Mouse (Mus musculus) megakaryocyte-erythroid progenitor cell, adult 5-6 weeks (primary cell): ENCODE measurements around the gene Gm9508. TPM values are rescaled to one million over a fixed set of nuclear protein-coding genes. Genes with fewer than 3 reads are reported as not detected.

Experiments
- ATAC-seq: replicated peaks from 2 replicates; pipeline ENCODE4 v1.8.0; 2016; ENCODE audit warnings: mild to moderate bottlenecking, inconsistent platforms; ENCODE audit not compliant: severe bottlenecking, poor library complexity, low FRiP score, low TSS enrichment
- total RNA-seq, 2 experiments: library from RNA; stranded (forward) in 1 of 2; stranded (reverse) in 1 of 2; fragments of 200-1000, 215-1000 nt in 1 of 2; fragments of >200 nt in 1 of 2; fragmentation: Nextera tagmentation in 1 of 2; gene quantifications; 2 replicates each; pipeline ENCODE4 v1.2.3; 2014 to 2017

The Gm9508 gene
- total RNA-seq, 2 experiments from 2014 or later, result not detected

DNA sequence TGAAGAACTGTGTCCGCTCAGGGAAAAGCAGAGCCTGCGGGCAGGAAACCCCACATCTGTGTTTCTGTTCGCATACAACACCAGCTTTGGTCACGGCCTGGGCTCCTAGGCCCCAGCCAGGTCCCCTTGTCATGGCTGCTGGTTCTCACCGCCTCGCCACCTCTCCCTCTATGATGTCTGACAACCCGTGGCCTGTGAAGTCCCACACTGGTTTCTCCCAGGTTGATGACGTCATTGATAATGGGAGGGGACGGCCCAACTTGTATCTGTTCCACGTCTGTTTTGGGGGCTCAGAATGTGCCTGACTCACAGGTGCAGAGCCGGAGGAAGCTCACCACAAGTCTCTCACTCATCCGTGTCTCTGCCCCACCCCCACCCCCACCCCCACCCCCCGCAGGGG is 23.3 kb downstream of the Gm9508 start:
- ATAC-seq, result no peak

DNA sequence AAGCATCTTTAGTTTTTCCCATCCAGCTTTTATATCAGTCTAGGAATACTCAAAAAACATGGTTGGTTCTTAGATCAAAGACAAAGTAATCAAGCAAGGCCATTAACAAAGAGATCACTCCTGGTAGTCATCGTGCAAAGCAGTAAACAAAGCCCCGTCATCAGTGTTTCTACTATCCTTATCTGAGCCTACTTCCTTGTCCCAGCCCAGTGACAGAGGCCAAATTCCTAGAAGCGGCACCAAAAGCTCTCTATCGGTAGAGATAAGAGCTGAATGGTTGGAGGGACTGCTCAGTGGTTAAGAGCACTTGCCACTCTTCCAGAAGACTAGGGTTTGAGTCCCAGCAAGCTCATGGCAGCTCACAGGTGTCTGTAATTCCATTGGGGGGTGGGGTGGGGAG is 25.5 kb downstream of the Gm9508 start:
- ATAC-seq, result peak; percentile 80

DNA sequence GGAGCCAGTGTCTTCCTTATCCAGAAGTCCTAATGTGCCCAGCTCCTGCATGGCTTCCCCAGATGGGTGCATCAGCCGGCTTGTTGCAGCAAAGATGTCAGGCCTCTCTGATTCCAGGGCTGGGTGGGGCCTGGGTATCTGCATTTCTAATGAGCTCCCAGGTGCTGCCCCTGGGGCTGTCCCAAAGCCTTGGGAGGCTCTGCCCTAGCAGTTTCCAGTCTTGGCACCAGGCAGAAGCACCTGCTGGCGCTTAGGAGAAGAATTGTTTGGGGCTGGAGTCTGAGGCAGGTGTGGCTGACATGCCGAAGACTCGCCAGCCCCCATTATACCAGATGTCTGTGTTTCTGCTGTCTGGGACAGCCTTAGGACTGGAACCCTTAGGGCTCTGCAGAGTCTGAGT is 26.3 kb downstream of the Gm9508 start:
- ATAC-seq, result no peak

DNA sequence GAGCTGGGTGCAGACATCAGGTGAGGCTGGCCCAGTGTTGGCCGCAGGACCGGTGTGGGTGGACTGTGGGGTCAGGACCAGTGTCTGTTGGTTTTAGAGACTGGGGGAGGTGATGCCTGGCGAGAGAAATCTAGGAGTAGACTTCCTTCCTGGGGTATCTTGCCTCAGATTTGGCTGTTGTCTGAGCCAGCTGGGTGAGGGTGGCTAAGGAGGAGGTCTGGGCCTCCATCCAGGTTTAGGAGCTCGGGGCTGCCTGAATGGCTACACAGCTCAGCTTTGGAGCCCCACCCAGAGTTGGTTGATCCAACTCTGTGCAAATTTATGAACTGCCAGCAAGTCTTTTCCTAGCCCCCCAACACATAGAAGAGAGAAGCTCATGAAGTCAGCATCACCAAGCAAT is 29.6 kb downstream of the Gm9508 start:
- no peak for ATAC-seq

DNA sequence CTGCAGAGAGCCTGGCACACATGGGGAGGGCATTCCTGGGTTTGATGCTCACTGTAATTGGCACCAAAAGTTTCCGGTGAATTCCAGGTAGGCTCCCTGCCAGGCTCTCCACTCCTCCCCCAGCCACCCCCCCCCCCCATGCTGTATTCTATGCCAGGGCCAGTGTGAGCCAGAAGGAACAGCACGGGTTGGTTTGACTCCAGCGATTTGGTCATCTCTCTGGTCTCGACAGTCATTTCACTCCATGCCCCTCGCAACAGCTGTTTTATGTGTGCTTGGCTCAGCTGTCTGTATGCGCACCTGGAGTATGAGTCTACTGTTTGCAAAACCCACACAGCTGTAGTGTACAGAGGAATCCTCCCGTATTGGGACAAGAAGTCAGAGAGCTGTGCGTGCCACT is 30.7 kb downstream of the Gm9508 start:
- ATAC-seq, result no peak

DNA sequence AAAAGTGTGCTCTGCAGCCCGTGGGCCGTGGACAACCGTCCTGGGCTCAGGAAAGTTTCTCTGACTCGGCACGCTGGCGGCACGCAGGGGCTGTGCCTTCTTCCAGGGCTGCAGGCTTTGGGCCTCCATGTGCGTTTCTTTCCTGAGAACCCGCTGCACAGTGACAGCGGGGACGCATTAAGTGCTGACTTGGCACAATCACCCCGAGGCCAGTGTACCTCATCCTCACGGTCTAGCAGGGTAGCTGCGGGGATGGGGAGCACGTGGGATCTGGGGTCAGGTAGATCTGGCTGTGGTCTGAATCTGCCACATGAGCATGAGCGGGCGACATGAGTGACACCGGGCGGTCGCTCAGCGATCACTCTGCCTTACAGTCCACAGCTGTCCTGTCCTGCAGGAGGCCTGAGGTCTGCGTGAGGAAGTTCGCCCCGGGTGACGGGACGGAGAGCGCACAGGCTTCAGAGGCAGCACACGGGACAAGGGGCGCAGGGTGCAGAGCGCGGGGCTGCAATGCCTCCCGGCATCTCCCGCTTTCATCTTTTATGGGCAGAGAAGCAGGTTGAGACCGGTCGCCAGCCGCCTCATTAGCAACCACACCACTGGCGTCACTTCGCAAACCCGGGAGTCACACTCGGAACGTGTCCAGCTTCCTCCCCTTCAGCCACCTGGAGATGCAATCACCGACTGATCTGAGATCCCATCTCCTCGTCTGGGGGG is 32.9 kb downstream of the Gm9508 start:
- no peak for ATAC-seq

DNA sequence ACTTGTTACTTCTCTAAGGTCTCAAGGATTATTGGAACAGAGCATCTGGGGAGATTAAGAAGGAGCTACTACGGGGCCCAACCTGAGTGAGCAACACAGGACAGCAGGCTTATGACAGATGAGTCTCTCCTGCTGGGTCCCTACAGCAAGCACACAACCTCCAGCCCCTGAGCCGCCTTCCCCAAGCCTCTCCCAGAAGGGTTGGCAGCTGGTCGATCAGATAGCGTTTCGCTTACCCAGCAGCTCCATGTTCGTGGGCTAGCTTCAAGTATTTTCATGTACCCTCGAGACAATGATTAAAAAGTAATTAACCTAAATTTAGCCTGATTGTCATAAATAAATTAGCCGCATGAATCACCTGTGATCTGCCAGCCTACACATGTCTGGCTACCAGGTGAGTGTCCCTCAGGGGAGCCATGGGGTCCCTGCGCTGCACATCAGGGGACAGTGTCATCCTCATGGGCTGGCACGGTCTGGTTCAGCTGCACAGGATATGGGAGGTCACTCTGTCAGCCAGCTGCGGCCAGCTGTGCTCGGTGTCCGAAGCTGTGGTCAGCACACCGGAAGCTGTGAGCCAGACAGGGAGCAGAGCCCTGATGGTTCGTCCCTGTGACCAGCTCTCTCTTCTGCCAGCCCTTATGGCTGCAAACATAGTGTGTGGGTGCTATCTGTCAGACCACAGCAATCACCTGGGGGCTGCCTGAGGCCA is 38.6 kb downstream of the Gm9508 start:
- ATAC-seq, result 0 out of 2 replicates have a peak, but pooled peaks have one; percentile 53

DNA sequence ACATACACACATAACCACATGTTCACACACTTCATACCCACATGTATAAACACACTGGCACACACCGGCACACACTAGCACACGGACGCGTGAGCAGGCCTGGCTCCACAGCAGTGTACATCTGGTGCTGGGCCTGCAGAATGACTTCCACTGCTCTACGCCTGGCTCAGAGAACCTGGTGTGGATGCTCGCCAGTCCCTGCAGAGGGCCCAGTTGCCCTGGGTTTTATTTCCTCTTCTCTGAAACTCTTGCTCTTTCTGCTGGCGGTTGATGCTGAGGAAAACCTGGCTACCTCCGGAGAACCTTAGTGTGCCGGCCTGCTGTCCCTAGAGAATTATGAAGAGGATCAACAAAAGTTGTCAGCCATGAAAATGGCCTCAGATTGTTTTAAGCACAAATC is 45.0 kb downstream of the Gm9508 start:
- no peak for ATAC-seq

DNA sequence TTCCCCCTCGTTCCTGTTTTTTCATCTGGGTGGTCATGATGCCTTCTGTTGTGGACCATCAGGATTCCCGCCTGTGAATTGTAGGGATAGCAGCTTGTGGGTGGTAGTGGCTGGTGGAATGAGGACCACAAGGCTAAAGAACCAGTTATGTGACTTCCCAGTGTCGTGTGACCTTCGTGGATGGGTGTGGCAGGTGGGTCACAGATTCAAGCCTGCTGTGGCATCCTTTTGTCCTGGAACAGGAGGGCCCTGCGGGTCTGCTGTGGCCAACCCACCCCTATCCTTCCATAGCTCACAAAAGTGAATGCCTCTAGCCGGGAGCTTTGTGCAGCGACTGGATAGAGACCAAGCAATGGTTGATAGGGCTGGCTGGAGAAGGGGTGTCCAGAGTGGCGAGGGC is 49.1 kb downstream of the Gm9508 start:
- ATAC-seq, result no peak

DNA sequence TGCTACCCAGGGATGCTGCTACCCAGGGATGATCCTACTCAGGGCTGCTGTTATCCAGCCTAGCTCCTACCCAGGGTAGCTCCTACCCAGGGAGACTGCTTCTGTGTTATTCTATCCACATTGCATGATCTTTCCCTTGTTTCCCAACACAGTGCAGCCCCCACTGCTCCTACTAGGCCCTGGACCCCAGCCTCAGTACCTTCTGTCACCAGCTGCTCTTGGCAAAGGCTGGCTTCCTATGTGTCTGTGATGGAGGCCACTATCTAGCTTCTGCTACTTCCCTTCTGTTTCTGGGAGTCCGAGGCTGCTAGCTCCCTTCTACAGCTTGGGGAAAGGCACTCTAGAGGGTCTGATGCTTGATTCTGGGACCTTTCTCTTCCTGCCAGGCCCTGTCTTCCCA is 49.6 kb downstream of the Gm9508 start:
- ATAC-seq, result no peak

Other genes starting within 250 kb of the Gm9508 start
- gene Fam207a, start 181.4 kb downstream of the Gm9508 start, total RNA-seq (2014; fragmentation: Nextera tagmentation), result 19.8 and 20.0 TPM in 2 replicates
- gene Fam207a, start 181.4 kb downstream of the Gm9508 start, total RNA-seq (2017), result 28.5 and 30.5 TPM in 2 replicates
- gene Itgb2, start 167.0 kb downstream of the Gm9508 start, total RNA-seq (2014; fragmentation: Nextera tagmentation), result 10.4 and 26.2 TPM in 2 replicates
- gene Itgb2, start 167.0 kb downstream of the Gm9508 start, total RNA-seq (2017), result 13.2 and 14.2 TPM in 2 replicates
- 31.7 and 48.4 TPM in 2 replicates for gene Pttg1ip, start 115.5 kb downstream of the Gm9508 start, total RNA-seq (2014; fragmentation: Nextera tagmentation)
- gene Pttg1ip, start 115.5 kb downstream of the Gm9508 start, total RNA-seq (2017), result 36.3 and 37.6 TPM in 2 replicates
- 71.3 and 81.0 TPM in 2 replicates for gene Sumo3, start 91.1 kb downstream of the Gm9508 start, total RNA-seq (2014; fragmentation: Nextera tagmentation)
- 150 and 265 TPM in 2 replicates for gene Sumo3, start 91.1 kb downstream of the Gm9508 start, total RNA-seq (2017)
- not detected in 2 replicates for gene Gm49325, start 91.0 kb downstream of the Gm9508 start, total RNA-seq (2014; fragmentation: Nextera tagmentation)
- not detected in 2 replicates for gene Gm49325, start 91.0 kb downstream of the Gm9508 start, total RNA-seq (2017)
- 39.4 and 43.2 TPM in 2 replicates for gene Ube2g2, start 75.0 kb downstream of the Gm9508 start, total RNA-seq (2014; fragmentation: Nextera tagmentation)
- 48.1 and 50.7 TPM in 2 replicates for gene Ube2g2, start 75.0 kb downstream of the Gm9508 start, total RNA-seq (2017)
- gene Tspear, start 10.7 kb downstream of the Gm9508 start, total RNA-seq (2014; fragmentation: Nextera tagmentation), result 0.22 TPM in 1 of 2 replicates, not detected in the other
- gene Tspear, start 10.7 kb downstream of the Gm9508 start, total RNA-seq (2017), result not detected in 2 replicates
- gene Gm19402, start 6.5 kb downstream of the Gm9508 start, total RNA-seq (2014; fragmentation: Nextera tagmentation), result not detected in 2 replicates
- gene Gm19402, start 6.5 kb downstream of the Gm9508 start, total RNA-seq (2017), result not detected in 2 replicates
- gene Gm10272, start 9.4 kb upstream of the Gm9508 start, total RNA-seq (2014; fragmentation: Nextera tagmentation), result not detected in 2 replicates
- not detected in 2 replicates for gene Gm10272, start 9.4 kb upstream of the Gm9508 start, total RNA-seq (2017)
- gene Gm10024, start 14.2 kb upstream of the Gm9508 start, total RNA-seq (2014; fragmentation: Nextera tagmentation), result not detected in 2 replicates
- gene Gm10024, start 14.2 kb upstream of the Gm9508 start, total RNA-seq (2017), result not detected in 2 replicates
- gene Gm10142, start 18.6 kb upstream of the Gm9508 start, total RNA-seq (2014; fragmentation: Nextera tagmentation), result not detected in 2 replicates
- gene Gm10142, start 18.6 kb upstream of the Gm9508 start, total RNA-seq (2017), result not detected in 2 replicates
- gene Krtap12-1, start 23.4 kb upstream of the Gm9508 start, total RNA-seq (2014; fragmentation: Nextera tagmentation), result not detected in 2 replicates
- not detected in 2 replicates for gene Krtap12-1, start 23.4 kb upstream of the Gm9508 start, total RNA-seq (2017)
- gene Gm10100, start 29.3 kb upstream of the Gm9508 start, total RNA-seq (2014; fragmentation: Nextera tagmentation), result not detected in 2 replicates
- not detected in 2 replicates for gene Gm10100, start 29.3 kb upstream of the Gm9508 start, total RNA-seq (2017)
- gene Gm18596, start 45.4 kb upstream of the Gm9508 start, total RNA-seq (2014; fragmentation: Nextera tagmentation), result not detected in 2 replicates
- not detected in 2 replicates for gene Gm18596, start 45.4 kb upstream of the Gm9508 start, total RNA-seq (2017)
- not detected in 2 replicates for gene Gm9736, start 54.1 kb upstream of the Gm9508 start, total RNA-seq (2014; fragmentation: Nextera tagmentation)
- gene Gm9736, start 54.1 kb upstream of the Gm9508 start, total RNA-seq (2017), result not detected in 2 replicates
- gene Gm3233, start 62.4 kb upstream of the Gm9508 start, total RNA-seq (2014; fragmentation: Nextera tagmentation), result not detected in 2 replicates
- gene Gm3233, start 62.4 kb upstream of the Gm9508 start, total RNA-seq (2017), result not detected in 2 replicates
- not detected in 2 replicates for gene Gm3238, start 74.1 kb upstream of the Gm9508 start, total RNA-seq (2014; fragmentation: Nextera tagmentation)
- not detected in 2 replicates for gene Gm3238, start 74.1 kb upstream of the Gm9508 start, total RNA-seq (2017)
- gene Gm7138, start 79.7 kb upstream of the Gm9508 start, total RNA-seq (2014; fragmentation: Nextera tagmentation), result not detected in 2 replicates
- not detected in 2 replicates for gene Gm7138, start 79.7 kb upstream of the Gm9508 start, total RNA-seq (2017)
- gene Gm3250, start 85.3 kb upstream of the Gm9508 start, total RNA-seq (2014; fragmentation: Nextera tagmentation), result not detected in 2 replicates
- not detected in 2 replicates for gene Gm3250, start 85.3 kb upstream of the Gm9508 start, total RNA-seq (2017)
- gene Gm7137, start 91.0 kb upstream of the Gm9508 start, total RNA-seq (2014; fragmentation: Nextera tagmentation), result not detected in 2 replicates
- not detected in 2 replicates for gene Gm7137, start 91.0 kb upstream of the Gm9508 start, total RNA-seq (2017)
- not detected in 2 replicates for gene Gm9639, start 97.8 kb upstream of the Gm9508 start, total RNA-seq (2014; fragmentation: Nextera tagmentation)
- gene Gm9639, start 97.8 kb upstream of the Gm9508 start, total RNA-seq (2017), result not detected in 2 replicates
- gene Gm19668, start 101.9 kb upstream of the Gm9508 start, total RNA-seq (2014; fragmentation: Nextera tagmentation), result not detected in 2 replicates
- gene Gm19668, start 101.9 kb upstream of the Gm9508 start, total RNA-seq (2017), result not detected in 2 replicates
- gene Gm9507, start 114.6 kb upstream of the Gm9508 start, total RNA-seq (2014; fragmentation: Nextera tagmentation), result not detected in 2 replicates
- not detected in 2 replicates for gene Gm9507, start 114.6 kb upstream of the Gm9508 start, total RNA-seq (2017)
- gene Gm2696, start 117.4 kb upstream of the Gm9508 start, total RNA-seq (2014; fragmentation: Nextera tagmentation), result not detected in 2 replicates
- gene Gm2696, start 117.4 kb upstream of the Gm9508 start, total RNA-seq (2017), result not detected in 2 replicates
- not detected in 2 replicates for gene Krtap10-4, start 129.9 kb upstream of the Gm9508 start, total RNA-seq (2014; fragmentation: Nextera tagmentation)
- gene Krtap10-4, start 129.9 kb upstream of the Gm9508 start, total RNA-seq (2017), result not detected in 2 replicates
- not detected in 2 replicates for gene Krtap10-10, start 138.7 kb upstream of the Gm9508 start, total RNA-seq (2014; fragmentation: Nextera tagmentation)
- gene Krtap10-10, start 138.7 kb upstream of the Gm9508 start, total RNA-seq (2017), result not detected in 2 replicates
- not detected in 2 replicates for gene Gm36176, start 149.6 kb upstream of the Gm9508 start, total RNA-seq (2014; fragmentation: Nextera tagmentation)
- not detected in 2 replicates for gene Gm36176, start 149.6 kb upstream of the Gm9508 start, total RNA-seq (2017)
- not detected in 2 replicates for gene Gm10318, start 155.6 kb upstream of the Gm9508 start, total RNA-seq (2014; fragmentation: Nextera tagmentation)
- not detected in 2 replicates for gene Gm10318, start 155.6 kb upstream of the Gm9508 start, total RNA-seq (2017)
- not detected in 2 replicates for gene Gm3285, start 164.7 kb upstream of the Gm9508 start, total RNA-seq (2014; fragmentation: Nextera tagmentation)
- not detected in 2 replicates for gene Gm3285, start 164.7 kb upstream of the Gm9508 start, total RNA-seq (2017)
- not detected in 2 replicates for gene Lrrc3, start 205.3 kb upstream of the Gm9508 start, total RNA-seq (2014; fragmentation: Nextera tagmentation)
- gene Lrrc3, start 205.3 kb upstream of the Gm9508 start, total RNA-seq (2017), result not detected in 2 replicates